Mouse (Mus musculus): Measurements from ENCODE around the gene Gpd1l.
"Not testable (repeated sequence)": the region's sequence is repeated elsewhere in the genome, so short reads cannot be mapped to it uniquely, and the experiment has no call there.

DNA sequence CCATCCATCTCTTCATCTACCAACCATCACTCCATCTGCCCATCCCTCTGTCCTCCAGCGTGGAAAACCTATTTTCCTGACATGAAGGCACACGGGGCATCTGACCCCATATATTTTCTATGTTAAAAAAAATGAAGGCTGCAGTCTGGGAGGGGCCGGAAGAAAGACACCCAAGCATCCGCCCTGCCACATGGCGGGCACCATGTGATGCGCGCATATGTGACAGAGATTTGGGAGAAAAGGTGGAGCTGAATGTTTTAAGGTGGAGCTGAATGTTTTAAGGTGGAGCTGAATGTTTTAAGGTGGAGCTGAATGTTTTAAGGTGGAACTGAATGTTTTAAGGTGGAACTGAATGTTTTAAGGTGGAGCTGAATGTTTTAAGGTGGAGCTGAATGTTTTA is 32.5 kb upstream of the Gpd1l start:
- TF ChIP-seq CTCF, EP300 (IDR thresholded peaks at IDR 0.05): not testable (repeated sequence)
